Mouse (Mus musculus) liver, embryonic 12.5 days (tissue): ENCODE data around the gene Xylb. TPM values are rescaled to one million over a fixed set of nuclear protein-coding genes. Genes with fewer than 3 reads are reported as not detected.
A peak's percentile ranks its signal among the peaks of the same experiment; 100 is the strongest.

ENCODE experiments used
- ATAC-seq: fragments of 200-750 bp; cut with Nextera tagmentation; 2 replicates; pipeline ENCODE4 v1.8.0; 2017; ENCODE audit warnings: moderate number of reproducible peaks, mild to moderate bottlenecking, moderate library complexity
- H3K27ac ChIP-seq: fragments of 300-500 bp; sonication (generic); 2 replicates; pipeline ENCODE4 v1.5.1; 2016; ENCODE audit warnings: mild to moderate bottlenecking
- H3K27me3 ChIP-seq: fragments of 300-500 bp; sonication (generic); replicated peaks from 2 replicates; pipeline ENCODE4 v1.6.1; 2016; ENCODE audit warnings: mild to moderate bottlenecking, moderate library complexity
- H3K36me3 ChIP-seq: fragments of 300-500 bp; sonication (generic); 2 replicates; pipeline ENCODE4 v1.6.1; 2016; ENCODE audit warnings: mild to moderate bottlenecking, moderate library complexity
- H3K4me1 ChIP-seq: fragments of 300-500 bp; sonication (generic); 2 replicates; pipeline ENCODE4 v1.6.1; 2016
- H3K4me2 ChIP-seq: fragments of 300-500 bp; sonication (generic); 2 replicates; pipeline ENCODE4 v1.6.1; 2016; ENCODE audit warnings: mild to moderate bottlenecking, moderate library complexity
- H3K4me3 ChIP-seq: fragments of 300-500 bp; sonication (generic); 2 replicates; pipeline ENCODE4 v1.5.1; 2016; ENCODE audit warnings: mild to moderate bottlenecking, moderate library complexity
- H3K9ac ChIP-seq: fragments of 300-500 bp; sonication (generic); 2 replicates; pipeline ENCODE4 v1.6.1; 2016; ENCODE audit warnings: mild to moderate bottlenecking, moderate library complexity
- H3K9me3 ChIP-seq: fragments of 300-500 bp; sonication (generic); replicated peaks from 2 replicates; pipeline ENCODE4 v1.6.1; 2016; ENCODE audit warnings: mild to moderate bottlenecking, moderate library complexity
- WGBS: fragments of 180-500 bp; shearing (Covaris S2); methylation state at CpG from one replicate; pipeline ENCODE4 v1.1.7; 2016; ENCODE audit not compliant: insufficient replicate concordance; 5-methylcytosine and 5-hydroxymethylcytosine counted together
- polyA plus RNA-seq: library from polyadenylated mRNA; unstranded; fragments of >200 nt; fragmentation: Nextera tagmentation; extraction: Ambion mirVana; gene quantifications from 2 replicates; pipeline ENCODE4 v1.2.1, GENCODE M21; 2016

The Xylb gene
- polyA plus RNA-seq, 1 experiment from 2014 or later, result 4.6 TPM

DNA sequence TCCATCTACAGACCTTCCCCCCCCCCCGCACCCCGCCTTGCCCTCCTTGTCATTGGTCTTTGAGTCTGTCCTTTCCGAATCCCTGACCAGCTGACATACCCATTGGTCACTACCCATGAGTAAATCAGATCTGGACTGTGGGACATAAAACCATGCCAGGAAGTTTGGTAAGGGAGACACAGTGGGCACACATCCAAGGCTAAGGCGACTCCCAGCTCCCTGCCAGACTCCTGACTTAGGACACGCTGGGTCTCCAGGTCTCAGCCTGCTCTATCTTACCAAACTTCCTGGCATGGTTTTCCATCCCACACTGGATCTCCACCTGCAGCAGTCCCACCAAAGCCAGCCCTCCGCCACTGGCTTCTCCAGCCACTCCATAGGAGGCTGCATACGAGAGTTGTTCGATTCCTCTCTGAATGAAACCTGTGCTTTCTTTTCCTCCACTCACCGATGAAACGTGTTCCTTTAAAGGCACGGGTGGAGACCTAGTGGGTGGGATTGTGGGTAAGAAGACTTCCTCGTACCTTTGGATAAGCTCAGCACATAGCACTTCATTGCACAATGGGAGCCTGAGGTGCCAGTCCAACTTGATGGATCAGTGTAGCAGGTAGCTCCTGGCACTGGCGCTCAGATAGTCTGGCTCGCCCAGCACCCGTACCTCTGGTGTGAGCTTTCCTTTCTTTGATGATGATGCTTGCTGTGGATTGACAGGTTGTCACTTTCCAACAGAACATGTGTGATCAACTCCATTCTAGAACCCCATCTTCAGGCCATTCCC is 26.8 kb upstream of the Xylb start:
- 79% methylated on average over 15 of the region's 15 CpGs for WGBS

DNA sequence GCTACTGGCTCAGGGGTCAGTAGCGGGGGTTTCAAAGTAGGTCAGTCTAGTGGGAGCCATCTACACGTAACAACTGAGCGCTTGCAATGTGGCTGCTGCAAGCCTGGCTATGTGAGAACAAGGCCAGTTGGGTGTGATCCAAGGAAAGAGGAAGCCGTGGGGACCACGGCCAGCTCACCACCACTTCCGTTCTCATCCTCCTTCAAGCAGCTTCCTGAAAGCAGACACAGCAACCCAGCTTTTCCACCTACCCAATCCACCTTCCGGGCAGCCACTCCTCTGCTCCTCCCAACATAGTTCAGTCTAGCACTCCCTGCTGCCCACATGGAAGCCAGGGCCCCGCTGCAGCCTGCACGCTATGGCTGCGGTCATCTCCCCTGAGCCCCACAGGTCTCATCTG is 22.9 kb upstream of the Xylb start:
- H3K9me3 ChIP-seq, result no peaks in the 10 kb centered on the region
- H3K36me3 ChIP-seq, result peaks cover 22% of the 10 kb centered on the region
- peaks cover 28% of the 10 kb centered on the region for H3K4me1 ChIP-seq
- ATAC-seq, result no peak
- no peak overlapping the region for H3K9ac ChIP-seq
- H3K4me3 ChIP-seq, result no peak overlapping the region
- WGBS, result 23% methylated on average over 10 of the region's 10 CpGs
- no peak overlapping the region for H3K4me2 ChIP-seq
- H3K27ac ChIP-seq, result no peak overlapping the region
- no peaks in the 10 kb centered on the region for H3K27me3 ChIP-seq

More for the DNA sequence above, 26.8 kb upstream of the Xylb start:
- ATAC-seq, result no peak
- 0 out of 2 replicates have a peak, but pooled peaks cover under 1% of the 10 kb centered on the region for H3K36me3 ChIP-seq
- H3K27me3 ChIP-seq, result no peaks in the 10 kb centered on the region
- no peak overlapping the region for H3K4me3 ChIP-seq
- H3K4me2 ChIP-seq, result no peak overlapping the region
- no peak overlapping the region for H3K9ac ChIP-seq
- no peaks in the 10 kb centered on the region for H3K9me3 ChIP-seq
- H3K27ac ChIP-seq, result no peak overlapping the region
- H3K4me1 ChIP-seq, result peaks cover 16% of the 10 kb centered on the region; the same call in 1 of the 2 replicates

DNA sequence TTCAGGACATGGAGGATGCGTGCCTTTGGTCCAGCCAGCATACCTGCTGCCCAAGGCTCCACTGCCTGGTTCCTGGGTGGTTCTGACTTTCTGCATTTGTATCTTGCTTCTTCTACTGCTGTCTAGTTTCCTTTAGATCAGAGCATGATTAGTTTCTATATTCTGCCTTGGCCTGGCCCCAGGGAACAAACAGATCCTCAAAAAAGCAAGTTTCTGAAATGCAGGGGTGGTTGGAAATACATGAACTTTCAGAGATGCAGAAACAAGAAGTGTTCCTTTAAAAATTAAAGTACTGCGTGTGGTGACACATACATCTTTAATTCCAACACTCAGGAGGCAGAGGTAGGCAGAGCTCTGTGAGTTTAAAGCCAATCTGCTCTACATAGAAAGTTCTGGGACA is 22.3 kb upstream of the Xylb start:
- Histone ChIP-seq H3K4me3 (no peak overlapping the region), H3K9ac (no peak overlapping the region), H3K4me2 (no peak overlapping the region), H3K27me3 (no peaks in the 10 kb centered on the region), H3K27ac (no peak overlapping the region), H3K9me3 (no peaks in the 10 kb centered on the region), H3K4me1 (peaks cover 29% of the 10 kb centered on the region), H3K36me3 (peaks cover 22% of the 10 kb centered on the region)
- no peak for ATAC-seq
- 70% methylated on average over 2 of the region's 2 CpGs for WGBS

DNA sequence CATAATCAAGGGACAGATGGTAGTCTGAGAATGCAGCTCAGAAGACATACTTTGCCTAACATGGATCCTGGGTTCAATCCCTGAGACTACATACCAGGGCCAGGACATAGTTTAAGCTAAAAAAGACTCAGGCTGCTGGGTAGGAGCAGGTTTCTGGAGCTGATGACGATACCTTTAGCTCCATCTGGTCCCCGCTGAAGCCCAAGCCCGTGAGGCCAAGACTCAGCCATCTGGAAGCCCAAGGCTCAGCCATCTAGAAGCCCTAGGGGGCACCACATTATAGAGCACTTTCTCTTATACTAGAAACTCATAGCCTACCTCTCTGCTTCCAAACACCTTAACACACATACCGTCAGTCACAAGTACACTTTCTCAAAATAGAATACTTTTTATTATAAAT is 21.6 kb upstream of the Xylb start:
- ATAC-seq, result no peak
- H3K9me3 ChIP-seq, result no peaks in the 10 kb centered on the region

DNA sequence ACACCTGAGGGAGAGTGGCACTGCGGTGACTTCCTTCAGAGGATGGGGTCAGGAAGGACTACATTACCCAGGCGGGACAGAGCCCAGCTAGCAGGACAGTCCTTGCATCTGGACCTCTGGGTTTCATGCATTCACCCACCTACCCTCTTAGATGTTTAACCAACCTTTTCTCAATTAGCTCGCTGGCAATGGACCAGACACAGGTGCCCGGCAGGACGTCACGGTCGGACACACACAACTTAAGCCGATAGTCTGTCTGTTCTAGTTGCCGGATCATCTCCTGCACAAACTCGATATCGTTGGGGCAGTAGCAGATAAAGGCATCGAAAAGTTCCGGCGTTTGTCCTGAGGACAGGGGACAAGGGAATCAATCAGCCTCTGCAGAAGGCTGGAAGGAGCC is 19.3 kb upstream of the Xylb start:
- Histone ChIP-seq H3K4me1 (peaks cover 52% of the 10 kb centered on the region), H3K4me3 (no peak overlapping the region), H3K4me2 (no peak overlapping the region), H3K36me3 (peaks cover 22% of the 10 kb centered on the region), H3K9ac (no peak overlapping the region), H3K27me3 (no peaks in the 10 kb centered on the region), H3K27ac (no peak overlapping the region), H3K9me3 (no peaks in the 10 kb centered on the region)
- WGBS, result 91% methylated on average over 14 of the region's 14 CpGs
- no peak for ATAC-seq

More for the DNA sequence above, 21.6 kb upstream of the Xylb start:
- Histone ChIP-seq H3K9ac (no peak overlapping the region), H3K27me3 (no peaks in the 10 kb centered on the region), H3K4me3 (no peak overlapping the region), H3K4me2 (no peak overlapping the region), H3K4me1 (peaks cover 36% of the 10 kb centered on the region), H3K36me3 (peaks cover 22% of the 10 kb centered on the region), H3K27ac (no peak overlapping the region)
- 83% methylated on average over 4 of the region's 4 CpGs for WGBS

DNA sequence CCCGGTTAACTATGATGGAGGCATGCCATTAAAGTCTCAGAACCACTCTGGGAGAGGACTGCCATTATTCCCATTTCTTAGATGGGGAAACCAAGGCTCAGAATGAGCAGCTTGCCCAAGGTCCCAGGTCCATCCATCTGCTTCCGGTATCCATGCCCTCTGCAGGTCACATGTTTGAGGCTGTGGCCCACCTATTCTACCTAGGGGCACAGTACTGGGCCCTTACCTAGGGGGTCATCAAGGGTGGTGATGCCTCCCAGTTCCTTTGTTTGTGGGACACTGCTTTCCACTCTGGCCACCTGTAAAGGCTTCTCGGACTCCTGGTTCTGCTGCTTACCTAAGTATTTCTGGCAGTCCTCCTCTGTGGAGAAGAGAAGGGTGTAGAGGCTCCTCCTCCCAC is 18.8 kb upstream of the Xylb start:
- Histone ChIP-seq H3K9ac (no peak overlapping the region), H3K27ac (no peak overlapping the region), H3K4me2 (peak overlapping the region; percentile 97; the same call in 1 of the 2 replicates), H3K4me1 (peaks cover 52% of the 10 kb centered on the region), H3K36me3 (peaks cover 25% of the 10 kb centered on the region), H3K27me3 (no peaks in the 10 kb centered on the region), H3K4me3 (no peak overlapping the region), H3K9me3 (no peaks in the 10 kb centered on the region)
- 83% methylated on average over 3 of the region's 3 CpGs for WGBS
- no peak for ATAC-seq

DNA sequence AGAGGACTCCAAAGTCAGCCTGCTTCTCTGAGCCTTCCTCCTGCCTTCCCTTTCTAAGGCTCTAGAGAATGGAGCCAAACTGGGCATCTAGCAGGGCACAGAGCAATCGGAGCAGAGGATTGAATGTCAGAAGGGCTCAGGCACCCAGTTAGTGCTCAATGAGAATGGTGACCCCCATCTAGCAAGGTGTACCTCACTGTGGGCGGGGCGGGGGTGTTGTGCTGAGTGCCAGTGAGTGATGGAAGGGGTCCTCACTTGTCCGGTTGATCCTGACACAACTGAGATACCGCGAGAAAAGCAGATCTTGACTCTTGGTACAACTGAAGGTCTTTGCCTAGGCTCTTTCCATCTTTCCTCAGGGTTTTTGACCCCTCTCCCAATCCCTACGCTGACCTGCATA is 18.1 kb upstream of the Xylb start:
- H3K27me3 ChIP-seq, result no peaks in the 10 kb centered on the region
- peak overlapping the region; percentile 97 for H3K4me2 ChIP-seq
- peaks cover 44% of the 10 kb centered on the region for H3K4me1 ChIP-seq
- H3K36me3 ChIP-seq, result peaks cover 32% of the 10 kb centered on the region
- no peak for ATAC-seq
- peak overlapping the region; percentile 85 for H3K4me3 ChIP-seq
- no peaks in the 10 kb centered on the region for H3K9me3 ChIP-seq
- peak overlapping the region; percentile 82 for H3K9ac ChIP-seq
- peak overlapping the region; percentile 92 for H3K27ac ChIP-seq
- WGBS, result 29% methylated on average over 7 of the region's 7 CpGs

DNA sequence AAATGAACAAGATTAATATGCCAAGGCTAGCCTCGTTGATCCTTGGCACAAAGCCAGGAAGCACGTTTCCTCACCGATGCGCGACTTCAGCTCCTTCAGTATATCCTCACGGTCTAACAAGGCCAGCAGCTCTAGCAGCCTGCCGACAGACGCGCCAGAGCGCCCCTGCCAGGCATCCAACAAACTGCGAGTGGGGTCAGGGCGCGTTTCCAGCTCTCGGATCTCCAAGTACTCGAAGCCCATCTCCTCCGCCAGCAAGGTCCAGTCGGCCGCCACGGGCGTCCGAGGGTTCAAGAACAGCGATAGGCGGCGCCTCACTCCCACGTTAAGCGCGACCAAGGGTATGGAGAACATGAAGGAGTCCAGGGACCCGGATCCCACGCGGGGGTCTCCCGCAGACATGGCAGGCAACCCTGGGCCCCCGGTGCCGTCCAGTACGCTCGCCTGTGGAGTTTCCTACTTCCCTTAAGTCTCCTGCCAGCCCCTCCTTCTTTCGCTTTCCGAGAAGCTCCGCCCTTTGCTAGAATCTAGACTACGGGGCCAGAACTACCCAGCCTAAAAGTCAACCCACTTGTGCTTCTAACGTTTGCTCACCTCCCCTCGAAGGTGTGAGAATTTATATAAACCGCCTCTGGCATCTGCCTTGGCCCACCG is 17.5 kb upstream of the Xylb start, which contains the start of gene Acaa1a:
Gene Acaa1a, plus strand, starts transcription at position 119 of the 654 bp plus-strand sequence.
- peak within 1 kb of the TSS; percentile 85 for H3K4me3 ChIP-seq
- under 1% methylated on average over 43 of the region's 43 CpGs for WGBS
- peaks cover 39% of the 10 kb centered on the region for H3K4me1 ChIP-seq
- peak; percentile 58 for ATAC-seq
- peak within 1 kb of the TSS; percentile 82 for H3K9ac ChIP-seq
- H3K27me3 ChIP-seq, result no peaks in the 10 kb centered on the region
- peak within 1 kb of the TSS; percentile 97 for H3K4me2 ChIP-seq
- H3K27ac ChIP-seq, result peak within 1 kb of the TSS; percentile 92
- H3K9me3 ChIP-seq, result no peaks in the 10 kb centered on the region
- H3K36me3 ChIP-seq, result peaks cover 38% of the 10 kb centered on the region

DNA sequence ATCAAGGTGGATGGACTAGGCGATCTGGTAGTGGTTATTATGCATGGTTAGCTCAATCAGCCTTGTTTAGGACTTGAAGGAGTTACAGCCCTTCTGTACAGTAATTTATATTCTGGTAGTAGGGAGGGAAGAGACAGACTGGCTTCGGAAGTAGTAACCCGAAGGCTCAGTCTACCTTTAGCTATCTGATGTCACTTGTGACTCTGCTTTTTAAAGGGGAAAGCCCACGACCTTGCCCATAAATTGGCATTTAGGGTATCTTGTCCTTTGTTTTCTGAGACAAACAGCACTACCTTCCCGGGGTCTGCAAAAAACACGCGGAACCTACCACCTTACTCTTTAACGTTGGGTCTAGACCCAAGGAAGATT is 17.0 kb upstream of the Xylb start:
- WGBS, result 3% methylated on average over 8 of the region's 8 CpGs
- H3K27me3 ChIP-seq, result no peaks in the 10 kb centered on the region
- H3K36me3 ChIP-seq, result peaks cover 43% of the 10 kb centered on the region
- H3K9me3 ChIP-seq, result no peaks in the 10 kb centered on the region
- peak overlapping the region; percentile 92 for H3K27ac ChIP-seq
- H3K4me1 ChIP-seq, result peaks cover 38% of the 10 kb centered on the region
- peak overlapping the region; percentile 97 for H3K4me2 ChIP-seq
- H3K4me3 ChIP-seq, result peak overlapping the region; percentile 85
- peak overlapping the region; percentile 82 for H3K9ac ChIP-seq
- ATAC-seq, result no peak

DNA sequence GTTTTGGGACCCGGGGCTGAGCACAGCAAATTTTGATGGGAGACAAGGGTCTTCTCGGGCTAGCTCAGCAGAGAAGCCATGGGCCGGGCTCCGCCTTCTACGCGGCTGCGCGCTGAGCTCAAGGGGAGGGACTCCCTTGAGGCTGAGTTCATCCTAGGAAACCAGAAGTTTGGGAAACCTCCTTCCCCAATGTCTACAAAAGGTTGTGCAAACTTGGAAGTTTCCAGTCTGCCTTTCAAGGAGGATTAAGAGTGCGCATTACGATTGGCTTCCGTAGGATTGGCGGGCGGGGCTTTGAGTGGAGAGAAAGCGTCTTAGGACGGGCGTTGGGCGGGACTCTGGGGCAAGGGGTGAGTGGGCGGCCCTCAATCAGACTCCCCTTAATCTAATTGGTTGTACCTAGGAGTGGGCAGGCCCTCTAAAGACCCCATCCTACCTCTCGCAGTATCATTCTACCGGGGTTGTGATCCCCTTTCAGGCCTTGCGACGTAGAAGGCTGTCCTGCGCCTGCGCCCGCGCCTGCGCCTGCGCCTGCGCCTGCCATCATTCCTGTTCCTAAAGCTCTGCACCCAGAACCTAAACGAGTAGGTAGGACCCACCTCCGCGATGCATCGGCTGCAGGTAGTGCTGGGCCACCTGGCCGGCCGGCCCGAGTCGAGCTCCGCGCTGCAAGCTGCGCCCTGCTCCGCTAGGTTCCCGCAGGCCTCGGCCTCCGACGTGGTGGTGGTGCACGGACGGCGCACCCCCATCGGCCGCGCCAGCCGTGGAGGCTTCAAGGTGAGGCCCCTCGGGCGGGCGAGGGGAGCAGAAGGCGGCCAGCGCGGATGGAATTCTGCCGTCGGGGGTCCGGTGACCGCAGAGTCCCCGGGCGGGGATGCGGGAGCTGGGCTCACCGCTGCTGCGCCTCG is 16.0 kb upstream of the Xylb start, which contains the start of gene Myd88:
Gene Myd88, minus strand, starts transcription at position 503 of the 908 bp plus-strand sequence.
- H3K27me3 ChIP-seq, result no peaks in the 10 kb centered on the region
- H3K27ac ChIP-seq, result peak within 1 kb of the TSS; percentile 92
- ATAC-seq, result peak; percentile 95
- peaks cover 46% of the 10 kb centered on the region for H3K36me3 ChIP-seq
- H3K9me3 ChIP-seq, result no peaks in the 10 kb centered on the region
- WGBS, result under 1% methylated on average over 67 of the region's 68 CpGs
- peak within 1 kb of the TSS; percentile 85 for H3K4me3 ChIP-seq
- H3K4me2 ChIP-seq, result peak within 1 kb of the TSS; percentile 97
- peaks cover 38% of the 10 kb centered on the region for H3K4me1 ChIP-seq
- H3K9ac ChIP-seq, result peak within 1 kb of the TSS; percentile 82

DNA sequence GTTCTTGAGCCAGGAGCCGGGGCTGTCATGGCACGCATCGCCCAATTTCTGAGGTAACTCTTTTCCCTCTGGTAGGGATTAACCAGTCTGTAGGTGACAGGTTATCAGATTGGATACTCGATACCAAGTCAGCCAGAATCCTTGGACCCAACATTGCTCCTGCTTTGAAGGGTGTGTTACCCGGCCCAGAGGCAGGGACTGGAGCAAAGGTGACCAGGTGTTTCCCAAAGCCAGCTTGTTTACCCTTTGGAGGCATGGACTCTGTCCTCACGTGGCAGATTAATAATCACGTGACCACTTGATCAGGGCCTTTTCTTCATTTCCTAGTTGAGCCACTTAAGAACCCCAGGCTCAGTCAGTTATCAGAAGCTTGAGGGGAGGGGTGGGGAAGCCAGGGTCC is 14.5 kb upstream of the Xylb start:
- Histone ChIP-seq H3K36me3 (peaks cover 46% of the 10 kb centered on the region), H3K9me3 (no peaks in the 10 kb centered on the region), H3K9ac (no peak overlapping the region), H3K4me3 (no peak overlapping the region), H3K4me2 (peak overlapping the region; percentile 97; the same call in 1 of the 2 replicates), H3K4me1 (peaks cover 38% of the 10 kb centered on the region), H3K27ac (no peak overlapping the region), H3K27me3 (no peaks in the 10 kb centered on the region)
- WGBS, result 76% methylated on average over 7 of the region's 7 CpGs
- no peak for ATAC-seq
